Mouse (Mus musculus) kidney, embryonic 16.5 days (tissue): ENCODE results near the gene Mrpl24. TPM values are rescaled to one million over a fixed set of nuclear protein-coding genes. Genes with fewer than 3 reads are reported as not detected.
A peak's percentile ranks its signal among the peaks of the same experiment; 100 is the strongest.
"Not testable (repeated sequence)": the region's sequence is repeated elsewhere in the genome, so short reads cannot be mapped to it uniquely, and the experiment has no call there.

ENCODE experiments used
- ATAC-seq: fragments of 200-750 bp; cut with Nextera tagmentation; 2 replicates; pipeline ENCODE4 v1.8.0; 2017; ENCODE audit warnings: moderate TSS enrichment; ENCODE audit not compliant: low FRiP score, low TSS enrichment
- H3K27ac ChIP-seq: fragments of 300-500 bp; sonication (generic); 2 replicates; pipeline ENCODE4 v1.5.1; 2014; ENCODE audit warnings: low read length
- H3K27me3 ChIP-seq: fragments of 300-500 bp; sonication (generic); 2 replicates; pipeline ENCODE4 v1.6.1; 2014; ENCODE audit warnings: low read length, control low read depth, mixed read lengths; ENCODE audit not compliant: insufficient read depth
- H3K36me3 ChIP-seq: fragments of 300-500 bp; sonication (generic); 2 replicates; pipeline ENCODE4 v1.6.1; 2014; ENCODE audit warnings: low read length, control low read depth, mixed read lengths; ENCODE audit not compliant: insufficient read depth
- H3K4me1 ChIP-seq: fragments of 300-500 bp; sonication (generic); 2 replicates; pipeline ENCODE4 v1.6.1; 2014; ENCODE audit warnings: low read length, control low read depth, mixed read lengths; ENCODE audit not compliant: insufficient read depth
- H3K4me2 ChIP-seq: fragments of 300-500 bp; sonication (generic); replicated peaks from 2 replicates; pipeline ENCODE4 v1.6.1; 2014; ENCODE audit warnings: low read depth, low read length
- H3K4me3 ChIP-seq: fragments of 300-500 bp; sonication (generic); 2 replicates; pipeline ENCODE4 v1.5.1; 2014; ENCODE audit warnings: mild to moderate bottlenecking, low read length
- H3K9ac ChIP-seq: fragments of 300-500 bp; sonication (generic); replicated peaks from 2 replicates; pipeline ENCODE4 v1.6.1; 2014; ENCODE audit warnings: low read length
- H3K9me3 ChIP-seq: fragments of 300-500 bp; sonication (generic); 2 replicates; pipeline ENCODE4 v1.6.1; 2016; ENCODE audit warnings: low read length, control low read depth
- WGBS: fragments of 180-500 bp; shearing (Covaris S2); extraction: QIAGEN DNeasy Blood & Tissue Kit; methylation state at CpG from one replicate; pipeline ENCODE4 v1.1.7; 2014; 5-methylcytosine and 5-hydroxymethylcytosine counted together
- polyA plus RNA-seq: library from polyadenylated mRNA; unstranded; fragments of >200 nt; fragmentation: Nextera tagmentation; extraction: Ambion mirVana; gene quantifications from 2 replicates; pipeline ENCODE4 v1.2.1, GENCODE M21; 2015

The Mrpl24 gene
- 76.1 and 80.1 TPM in 2 replicates for polyA plus RNA-seq

DNA sequence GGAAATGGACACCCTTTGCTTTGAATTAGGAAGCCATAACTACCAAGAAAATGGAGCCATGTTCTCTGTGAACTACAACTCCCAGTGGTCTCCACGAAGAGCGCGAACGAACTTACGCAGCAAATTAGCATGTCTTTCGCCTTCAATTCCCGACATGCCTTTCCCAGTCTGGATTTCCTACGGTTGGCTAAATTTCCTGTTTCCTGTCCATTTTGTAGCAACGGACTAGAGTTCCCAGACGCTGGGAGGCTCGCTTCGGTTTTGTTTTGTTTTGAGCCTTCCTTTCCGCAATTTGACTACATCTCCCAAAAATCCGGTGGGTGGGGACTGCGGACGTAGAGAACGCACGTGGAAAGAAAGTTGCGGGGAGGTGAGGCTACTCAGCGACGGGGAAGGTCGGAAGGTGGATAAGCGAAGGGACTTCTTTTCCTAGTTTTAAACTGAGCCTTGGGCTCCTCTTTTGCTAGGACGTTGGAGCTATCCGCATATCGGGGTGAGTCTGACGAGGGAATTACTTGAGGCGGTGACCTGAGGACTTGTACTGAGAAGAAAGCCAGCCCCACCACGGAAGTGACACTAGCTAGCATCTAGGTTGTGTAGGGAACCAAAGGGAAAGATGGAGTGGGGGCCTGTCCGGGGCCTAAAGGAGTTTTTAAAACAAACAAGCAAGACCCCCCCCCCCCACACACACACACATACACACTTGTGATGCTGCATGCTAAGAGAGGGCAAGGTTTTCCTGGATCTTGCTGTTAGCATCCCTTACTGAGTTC is at the start of gene Mrpl24:
Gene Mrpl24, plus strand, starts transcription at position 171 of the 773 bp plus-strand sequence.
- H3K36me3 ChIP-seq = peaks cover 57% of the 10 kb centered on the region
- H3K9ac ChIP-seq = peak within 1 kb of the TSS; percentile 81
- peak; percentile 86 for ATAC-seq
- peak within 1 kb of the TSS; percentile 79 for H3K4me3 ChIP-seq
- peaks cover 4% of the 10 kb centered on the region for H3K4me1 ChIP-seq
- peak within 1 kb of the TSS; percentile 89 for H3K27ac ChIP-seq
- H3K4me2 ChIP-seq = peak within 1 kb of the TSS; percentile 77
- no peaks in the 10 kb centered on the region for H3K27me3 ChIP-seq
- under 1% methylated on average over 30 of the region's 30 CpGs for WGBS
- H3K9me3 ChIP-seq = no peaks in the 10 kb centered on the region

DNA sequence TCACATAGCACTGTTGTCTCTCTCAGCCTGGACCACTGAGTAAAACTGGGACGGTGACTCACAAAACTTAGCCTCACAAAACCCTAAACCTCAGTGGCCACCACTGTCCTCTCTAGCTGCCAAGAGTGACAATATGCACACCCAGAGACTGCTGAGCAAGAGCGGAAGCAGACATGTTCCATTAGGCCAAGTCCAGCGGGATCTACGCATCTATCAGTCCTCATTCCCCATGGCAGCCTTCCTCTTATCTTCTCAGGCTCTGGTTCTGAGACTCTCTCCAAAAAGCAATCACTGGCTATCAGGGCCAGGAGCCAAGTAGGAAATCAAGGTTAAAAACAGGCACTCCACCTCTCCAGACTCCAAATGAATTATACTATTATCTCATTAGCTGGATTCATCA is 41.6 kb upstream of the Mrpl24 start:
- Histone ChIP-seq H3K9ac (no peak overlapping the region), H3K36me3 (peaks cover 20% of the 10 kb centered on the region), H3K27me3 (no peaks in the 10 kb centered on the region), H3K4me2 (no peak overlapping the region), H3K4me1 (no peaks in the 10 kb centered on the region; the same call in 1 of the 2 replicates), H3K4me3 (no peak overlapping the region), H3K9me3 (no peaks in the 10 kb centered on the region), H3K27ac (no peak overlapping the region)
- 94% methylated on average over 4 of the region's 4 CpGs for WGBS
- no peak for ATAC-seq

DNA sequence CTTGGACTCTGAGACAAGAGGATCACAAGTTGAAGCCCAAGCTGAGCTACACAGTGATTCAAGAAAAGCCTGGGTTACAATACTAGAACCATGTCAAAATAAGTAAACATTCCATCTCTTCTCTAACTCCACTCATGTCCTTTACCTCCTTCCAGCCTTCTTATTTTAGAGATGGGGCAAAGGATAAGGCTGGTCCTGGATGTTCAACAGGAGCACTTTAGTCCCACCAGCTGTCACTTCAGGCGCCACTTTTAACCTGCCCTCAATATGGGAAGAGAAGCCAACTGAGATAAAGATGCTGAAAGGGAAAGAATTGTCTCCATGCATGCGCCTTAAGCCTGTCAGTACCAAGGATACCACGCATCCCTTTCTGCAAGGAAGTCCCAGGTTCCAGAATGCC is 35.0 kb upstream of the Mrpl24 start:
- Histone ChIP-seq H3K4me1 (peaks cover 15% of the 10 kb centered on the region), H3K36me3 (peaks cover 12% of the 10 kb centered on the region), H3K27me3 (no peaks in the 10 kb centered on the region), H3K9ac (peak overlapping the region; percentile 94), H3K4me3 (peak overlapping the region; percentile 98), H3K27ac (no peak overlapping the region), H3K9me3 (peaks cover 2% of the 10 kb centered on the region; the same call in 1 of the 2 replicates), H3K4me2 (peak overlapping the region; percentile 89)
- ATAC-seq = no peak
- WGBS = 0% methylated on average over 3 of the region's 3 CpGs

DNA sequence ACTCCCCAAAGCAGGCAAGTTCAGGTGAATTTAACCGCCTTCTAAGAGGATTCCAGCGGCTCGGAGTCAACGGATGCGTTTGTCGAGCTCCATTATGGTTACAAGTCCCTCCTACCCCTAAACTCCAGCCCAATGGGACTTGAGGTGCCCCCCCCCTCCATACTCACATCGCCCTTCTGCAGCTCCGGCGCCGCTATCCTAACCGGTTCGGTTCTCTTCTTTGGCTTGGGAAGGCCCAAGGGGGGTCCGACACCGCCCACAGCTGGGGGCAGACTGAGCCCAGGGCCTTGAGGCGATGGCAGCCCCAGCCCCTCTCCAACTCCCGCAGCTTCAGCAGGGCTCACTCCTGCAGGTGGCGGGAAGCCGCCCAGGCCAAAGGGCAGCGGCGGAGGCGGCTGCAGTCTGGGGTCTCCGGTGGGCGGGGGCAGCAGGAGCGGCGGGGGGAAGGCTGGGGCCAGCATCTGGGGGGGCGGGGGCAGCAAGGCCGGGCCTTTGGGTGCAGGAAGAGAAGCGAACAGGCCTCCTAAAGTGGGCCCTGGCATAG is 34.5 kb upstream of the Mrpl24 start:
- H3K9ac ChIP-seq = peak overlapping the region; percentile 94
- H3K9me3 ChIP-seq = peaks cover 2% of the 10 kb centered on the region; the same call in 1 of the 2 replicates
- peak overlapping the region; percentile 91 for H3K27ac ChIP-seq
- H3K4me1 ChIP-seq = peaks cover 15% of the 10 kb centered on the region
- 0% methylated on average over 21 of the region's 28 CpGs for WGBS
- peaks cover 11% of the 10 kb centered on the region for H3K36me3 ChIP-seq
- peak overlapping the region; percentile 89 for H3K4me2 ChIP-seq
- H3K27me3 ChIP-seq = no peaks in the 10 kb centered on the region
- peak overlapping the region; percentile 98 for H3K4me3 ChIP-seq
- peak; percentile 27 for ATAC-seq

DNA sequence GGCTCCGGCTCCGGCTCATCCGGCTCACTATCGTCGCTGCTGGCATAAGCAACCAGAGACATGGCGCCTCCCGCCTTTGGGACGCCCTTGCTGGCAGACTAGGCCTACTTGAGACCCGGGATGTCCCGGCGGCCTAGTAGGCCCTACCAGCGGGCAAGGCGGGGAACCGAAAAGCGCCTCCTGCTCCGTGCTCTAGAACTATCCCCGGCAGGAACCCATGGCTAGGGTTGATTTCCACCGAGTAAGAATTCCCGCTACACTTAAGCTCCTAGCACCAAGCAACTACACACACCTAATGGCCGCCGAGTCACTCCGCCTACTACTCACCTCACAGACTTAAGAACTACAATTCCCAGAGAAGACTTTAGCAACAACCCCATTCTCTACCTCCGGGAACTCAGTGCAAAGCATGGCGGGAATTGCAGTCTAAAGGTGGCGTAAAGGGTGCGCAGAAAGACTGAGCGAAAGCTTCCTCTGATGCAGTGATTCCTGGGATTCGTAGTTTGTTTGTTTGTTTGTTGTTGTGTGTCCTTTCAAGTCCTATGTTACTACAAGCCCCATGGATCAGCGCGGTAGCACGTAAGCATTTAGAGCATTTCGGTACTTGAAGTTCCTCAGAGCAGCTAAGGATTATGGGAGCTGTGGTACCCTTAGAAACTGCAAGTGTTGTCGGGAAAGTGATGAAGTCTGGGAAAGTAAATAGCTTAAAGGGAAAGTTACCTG is 33.9 kb upstream of the Mrpl24 start, which contains the start of gene Prcc:
Gene Prcc, minus strand, starts transcription at position 328 of the 723 bp plus-strand sequence.
- WGBS = under 1% methylated on average over 33 of the region's 33 CpGs
- peaks cover 2% of the 10 kb centered on the region; the same call in 1 of the 2 replicates for H3K9me3 ChIP-seq
- H3K27me3 ChIP-seq = no peaks in the 10 kb centered on the region
- peak; percentile 98 for ATAC-seq
- H3K4me2 ChIP-seq = peak within 1 kb of the TSS; percentile 89
- H3K9ac ChIP-seq = peak within 1 kb of the TSS; percentile 94
- H3K4me3 ChIP-seq = peak within 1 kb of the TSS; percentile 98
- peak within 1 kb of the TSS; percentile 91 for H3K27ac ChIP-seq
- peaks cover 15% of the 10 kb centered on the region for H3K4me1 ChIP-seq
- H3K36me3 ChIP-seq = peaks cover 4% of the 10 kb centered on the region

DNA sequence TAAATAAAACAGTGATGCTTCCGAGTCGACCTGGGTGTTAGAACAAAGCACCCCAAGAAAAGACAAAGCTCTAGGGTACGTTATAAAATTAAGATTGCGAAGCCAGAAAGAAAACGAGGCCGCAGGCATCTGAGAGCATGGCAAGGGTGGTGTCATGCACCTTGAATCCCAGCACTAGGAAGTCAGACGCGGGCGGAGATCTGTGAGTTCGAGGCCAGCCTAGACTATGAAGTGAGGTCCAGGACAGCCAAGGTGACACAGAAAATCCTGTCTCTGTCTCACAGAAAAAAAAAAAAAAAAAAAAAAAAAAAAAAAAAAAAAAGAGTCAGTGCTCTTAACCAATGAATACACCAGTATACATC is 33.3 kb upstream of the Mrpl24 start:
- peaks cover 2% of the 10 kb centered on the region; the same call in 1 of the 2 replicates for H3K9me3 ChIP-seq
- no peaks in the 10 kb centered on the region for H3K27me3 ChIP-seq
- H3K9ac ChIP-seq = peak overlapping the region; percentile 63
- peak overlapping the region; percentile 52 for H3K4me2 ChIP-seq
- no peak; the same call in 1 of the 2 replicates for ATAC-seq
- 10% methylated on average over 10 of the region's 10 CpGs for WGBS
- H3K36me3 ChIP-seq = no peaks in the 10 kb centered on the region
- H3K4me1 ChIP-seq = peaks cover 15% of the 10 kb centered on the region
- no peak overlapping the region for H3K27ac ChIP-seq
- H3K4me3 ChIP-seq = peak overlapping the region; percentile 98

DNA sequence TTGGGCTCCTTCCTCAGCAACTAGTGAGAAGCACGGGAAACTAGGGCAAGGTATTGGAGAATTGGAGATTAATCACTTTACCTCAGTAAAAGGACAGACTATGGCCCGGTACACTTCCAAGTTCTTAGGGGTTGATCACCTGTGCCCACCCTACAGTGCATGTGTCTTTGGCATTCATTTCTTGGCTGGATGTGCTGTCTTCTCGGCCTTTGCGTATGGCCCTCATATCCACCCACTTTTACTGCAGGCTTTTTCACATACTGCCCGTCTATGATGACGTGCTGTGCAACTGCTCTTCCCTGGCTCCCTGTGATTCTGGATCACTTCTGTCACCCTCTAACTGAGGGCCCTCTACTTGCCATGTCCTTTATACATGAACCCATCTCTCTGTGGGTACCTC is 32.9 kb upstream of the Mrpl24 start:
- Histone ChIP-seq H3K9ac (peak overlapping the region; percentile 63; the same call in 1 of the 2 replicates), H3K4me2 (peak overlapping the region; percentile 52), H3K9me3 (peaks cover 2% of the 10 kb centered on the region; the same call in 1 of the 2 replicates), H3K4me1 (peaks cover 15% of the 10 kb centered on the region), H3K36me3 (no peaks in the 10 kb centered on the region), H3K27me3 (no peaks in the 10 kb centered on the region), H3K4me3 (peak overlapping the region; percentile 98), H3K27ac (no peak overlapping the region)
- 83% methylated on average over 6 of the region's 6 CpGs for WGBS
- no peak for ATAC-seq

DNA sequence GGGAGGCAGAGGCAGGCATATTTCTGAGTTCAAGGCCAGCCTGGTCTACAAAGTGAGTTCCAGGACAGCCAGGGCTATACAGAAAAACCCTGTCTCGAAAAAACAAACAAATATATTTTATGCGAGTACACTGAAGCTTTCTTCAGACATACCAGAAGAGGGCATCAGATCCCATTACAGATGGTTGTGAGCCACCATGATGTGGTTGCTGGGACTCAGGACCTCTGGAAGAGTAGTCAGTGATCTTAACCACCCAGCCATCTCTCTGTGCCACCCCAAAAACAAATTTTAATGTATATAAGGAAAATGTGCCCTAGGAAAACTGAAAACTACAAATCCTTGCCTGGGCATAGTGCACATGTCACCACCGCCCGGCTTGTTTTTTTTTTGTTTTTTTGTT is 31.9 kb upstream of the Mrpl24 start:
- not testable (repeated sequence) for H3K9ac ChIP-seq, ATAC-seq, H3K36me3 ChIP-seq, H3K9me3 ChIP-seq, H3K27ac ChIP-seq, H3K4me3 ChIP-seq, H3K4me2 ChIP-seq, H3K27me3 ChIP-seq
- H3K4me1 ChIP-seq = peaks cover 15% of the 10 kb centered on the region
- WGBS = 82% methylated on average over 4 of the region's 4 CpGs

DNA sequence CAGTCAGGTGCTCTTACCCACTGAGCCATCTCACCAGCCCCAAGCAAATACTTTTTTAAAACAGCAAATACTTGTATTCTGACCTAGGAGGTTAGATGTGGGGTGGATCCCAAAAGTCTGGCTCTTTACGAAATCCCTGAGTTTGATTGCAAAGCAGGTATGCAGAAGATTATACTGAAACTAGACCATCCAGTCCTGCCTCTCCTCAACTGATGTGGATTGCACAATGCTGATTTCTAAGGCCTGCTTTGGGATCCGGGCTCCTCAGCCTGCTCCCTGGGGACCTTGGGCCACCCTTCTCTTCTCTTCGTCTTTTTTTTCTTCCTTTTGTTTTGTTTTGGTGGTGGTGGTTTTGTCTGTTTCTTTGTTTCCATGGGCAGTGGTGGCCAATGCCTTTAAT is 27.8 kb upstream of the Mrpl24 start:
- Histone ChIP-seq H3K9me3 (peaks cover 2% of the 10 kb centered on the region; the same call in 1 of the 2 replicates), H3K4me1 (no peaks in the 10 kb centered on the region), H3K9ac (no peak overlapping the region), H3K4me2 (no peak overlapping the region), H3K4me3 (no peak overlapping the region), H3K36me3 (no peaks in the 10 kb centered on the region), H3K27me3 (no peaks in the 10 kb centered on the region), H3K27ac (no peak overlapping the region)
- no peak for ATAC-seq
- WGBS = 70% methylated on average over 3 of the region's 3 CpGs
